Mouse (Mus musculus) stomach, embryonic 15.5 days (tissue): ENCODE measurements around the gene Reep6. TPM values are rescaled to one million over a fixed set of nuclear protein-coding genes. Genes with fewer than 3 reads are reported as not detected.

Experiments
- ATAC-seq: fragments of 200-750 bp; cut with Nextera tagmentation; 2 replicates; pipeline ENCODE4 v1.8.0; 2017; ENCODE audit warnings: low read depth, moderate number of reproducible peaks, moderate TSS enrichment; ENCODE audit not compliant: insufficient read depth, low FRiP score
- H3K27ac ChIP-seq: fragments of 300-500 bp; sonication (generic); 2 replicates; pipeline ENCODE4 v1.5.1; 2015; ENCODE audit warnings: mild to moderate bottlenecking, inconsistent platforms
- H3K27me3 ChIP-seq: fragments of 300-500 bp; sonication (generic); replicated peaks from 2 replicates; pipeline ENCODE4 v1.6.1; 2015; ENCODE audit warnings: inconsistent platforms
- H3K36me3 ChIP-seq: fragments of 300-500 bp; sonication (generic); 2 replicates; pipeline ENCODE4 v1.6.1; 2015; ENCODE audit warnings: inconsistent platforms
- H3K4me1 ChIP-seq: fragments of 300-500 bp; sonication (generic); 2 replicates; pipeline ENCODE4 v1.6.1; 2015; ENCODE audit warnings: inconsistent platforms
- H3K4me2 ChIP-seq: fragments of 300-500 bp; sonication (generic); 2 replicates; pipeline ENCODE4 v1.6.1; 2015; ENCODE audit warnings: mild to moderate bottlenecking, inconsistent platforms
- H3K4me3 ChIP-seq: fragments of 300-500 bp; sonication (generic); replicated peaks from 2 replicates; pipeline ENCODE4 v1.5.1; 2015; ENCODE audit warnings: inconsistent platforms
- H3K9ac ChIP-seq: fragments of 300-500 bp; sonication (generic); 2 replicates; pipeline ENCODE4 v1.6.1; 2015; ENCODE audit warnings: inconsistent platforms
- H3K9me3 ChIP-seq: fragments of 300-500 bp; sonication (generic); 2 replicates; pipeline ENCODE4 v1.6.1; 2016; ENCODE audit warnings: inconsistent platforms
- WGBS: fragments of 180-500 bp; shearing (Covaris S2); methylation state at CpG from one replicate; pipeline ENCODE4 v1.1.7; 2015; 5-methylcytosine and 5-hydroxymethylcytosine counted together
- polyA plus RNA-seq: library from polyadenylated mRNA; unstranded; fragments of >200 nt; fragmentation: Nextera tagmentation; extraction: Ambion mirVana; gene quantifications from 2 replicates; pipeline ENCODE4 v1.2.1, GENCODE M21; 2015

The Reep6 gene
- polyA plus RNA-seq, 1 experiment from 2014 or later: 44.5 TPM

- H3K27ac ChIP-seq: no peak overlapping the region
- H3K9ac ChIP-seq: no peak overlapping the region
- H3K36me3 ChIP-seq: no peaks in the 10 kb centered on the region
- H3K27me3 ChIP-seq: no peaks in the 10 kb centered on the region
- WGBS: 81% methylated on average over 6 of the region's 6 CpGs
- H3K9me3 ChIP-seq: no peaks in the 10 kb centered on the region
- no peak overlapping the region for H3K4me2 ChIP-seq
- H3K4me3 ChIP-seq: no peak overlapping the region
- H3K4me1 ChIP-seq: no peaks in the 10 kb centered on the region
- ATAC-seq: no peak
These were observed 38.6 kb downstream of the Reep6 start for GRCm38 (mm10) chr10:80368392-80368791.

- no peaks in the 10 kb centered on the region for H3K9me3 ChIP-seq
- no peak overlapping the region for H3K27ac ChIP-seq
- ATAC-seq: no peak
- WGBS: 76% methylated on average over 21 of the region's 21 CpGs
- H3K4me1 ChIP-seq: no peaks in the 10 kb centered on the region
- no peak overlapping the region for H3K9ac ChIP-seq
- no peak overlapping the region for H3K4me3 ChIP-seq
- H3K4me2 ChIP-seq: no peak overlapping the region
- no peaks in the 10 kb centered on the region for H3K36me3 ChIP-seq
- H3K27me3 ChIP-seq: no peaks in the 10 kb centered on the region
These were observed 40.4 kb downstream of the Reep6 start for GRCm38 (mm10) chr10:80369995-80370747.

DNA sequence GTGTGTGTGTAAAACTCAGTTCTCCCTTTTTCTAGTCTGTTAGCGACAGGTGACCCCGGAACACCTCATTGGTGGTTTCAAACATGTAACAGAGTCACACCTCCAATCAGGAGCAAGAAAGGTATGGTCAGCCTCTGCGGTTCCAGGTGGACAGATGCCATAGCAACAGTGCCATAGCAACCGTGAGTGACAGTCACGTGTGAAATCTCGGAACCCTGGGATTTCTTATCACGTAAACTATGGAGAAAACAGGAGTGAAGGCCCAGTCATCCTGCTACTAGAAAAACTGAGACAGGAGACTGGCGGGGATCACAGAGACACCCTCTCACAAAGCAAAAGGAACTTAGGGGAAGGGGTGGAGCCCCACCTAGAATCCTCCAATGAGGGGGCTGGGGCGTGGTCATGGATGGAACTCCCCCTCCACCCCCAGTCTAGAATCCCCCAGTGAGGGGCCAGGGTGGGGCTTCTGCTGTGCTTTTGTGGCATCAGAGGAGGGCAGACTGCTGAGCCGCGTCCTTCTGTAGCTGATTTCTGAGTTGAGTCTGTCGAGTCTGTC is 41.7 kb downstream of the Reep6 start:
- H3K36me3 ChIP-seq: no peaks in the 10 kb centered on the region

GRCm38 (mm10) chr10:80371983-80372382 is 42.2 kb downstream of the Reep6 start:
- ATAC-seq: no peak
- Histone ChIP-seq H3K27ac (no peak overlapping the region), H3K27me3 (no peaks in the 10 kb centered on the region), H3K4me3 (no peak overlapping the region), H3K9ac (no peak overlapping the region), H3K4me1 (no peaks in the 10 kb centered on the region), H3K4me2 (peak overlapping the region; percentile 28), H3K9me3 (no peaks in the 10 kb centered on the region), H3K36me3 (no peaks in the 10 kb centered on the region)
- WGBS: 49% methylated on average over 9 of the region's 9 CpGs

More for the DNA sequence above, 41.7 kb downstream of the Reep6 start:
- H3K9me3 ChIP-seq: no peaks in the 10 kb centered on the region
- no peak overlapping the region for H3K27ac ChIP-seq
- 4% methylated on average over 12 of the region's 12 CpGs for WGBS
- peak overlapping the region; percentile 28 for H3K4me2 ChIP-seq
- H3K4me3 ChIP-seq: peak overlapping the region; percentile 17; the same call in 1 of the 2 replicates
- ATAC-seq: peak; percentile 44
- no peak overlapping the region for H3K9ac ChIP-seq
- no peaks in the 10 kb centered on the region for H3K4me1 ChIP-seq
- H3K27me3 ChIP-seq: no peaks in the 10 kb centered on the region

DNA sequence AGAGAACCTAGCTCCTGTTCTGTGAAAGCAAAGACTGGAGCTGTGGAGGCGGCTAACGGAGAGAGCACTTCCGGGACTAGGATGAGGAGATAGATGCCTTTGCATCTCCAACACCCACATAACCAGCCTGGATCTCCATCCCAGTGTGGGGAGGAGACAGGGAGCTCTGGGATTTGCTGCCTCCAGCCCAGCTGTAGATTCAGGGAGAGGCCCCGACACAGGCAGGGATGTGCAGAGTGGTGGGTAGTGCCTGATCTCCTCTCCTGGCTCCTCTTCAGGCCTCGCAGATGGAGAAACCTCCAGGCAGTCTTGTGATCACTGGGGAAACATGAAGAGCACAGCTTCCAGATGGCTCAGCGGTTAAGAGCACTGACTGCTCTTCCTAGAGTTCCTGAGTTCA is 43.0 kb downstream of the Reep6 start:
- Histone ChIP-seq H3K9me3 (no peaks in the 10 kb centered on the region), H3K36me3 (no peaks in the 10 kb centered on the region), H3K27me3 (no peaks in the 10 kb centered on the region), H3K9ac (no peak overlapping the region), H3K27ac (no peak overlapping the region), H3K4me3 (no peak overlapping the region), H3K4me2 (no peak overlapping the region), H3K4me1 (no peaks in the 10 kb centered on the region)
- 82% methylated on average over 6 of the region's 6 CpGs for WGBS
- ATAC-seq: no peak

- no peak overlapping the region for H3K9ac ChIP-seq
- H3K27ac ChIP-seq: no peak overlapping the region
- H3K4me1 ChIP-seq: no peaks in the 10 kb centered on the region
- no peaks in the 10 kb centered on the region for H3K9me3 ChIP-seq
- H3K4me2 ChIP-seq: no peak overlapping the region
- 24% methylated on average over 6 of the region's 6 CpGs for WGBS
- ATAC-seq: no peak
- no peak overlapping the region for H3K4me3 ChIP-seq
- H3K36me3 ChIP-seq: no peaks in the 10 kb centered on the region
- no peaks in the 10 kb centered on the region for H3K27me3 ChIP-seq
These were observed 44.3 kb downstream of the Reep6 start for GRCm38 (mm10) chr10:80374063-80374462.

- Histone ChIP-seq H3K9me3 (no peaks in the 10 kb centered on the region), H3K36me3 (peaks cover 11% of the 10 kb centered on the region), H3K4me3 (no peak overlapping the region), H3K4me1 (no peaks in the 10 kb centered on the region), H3K4me2 (no peak overlapping the region), H3K27ac (no peak overlapping the region), H3K9ac (no peak overlapping the region), H3K27me3 (no peaks in the 10 kb centered on the region)
- 5% methylated on average over 7 of the region's 7 CpGs for WGBS
- ATAC-seq: no peak
These were observed 46.4 kb downstream of the Reep6 start for GRCm38 (mm10) chr10:80376160-80376559.

DNA sequence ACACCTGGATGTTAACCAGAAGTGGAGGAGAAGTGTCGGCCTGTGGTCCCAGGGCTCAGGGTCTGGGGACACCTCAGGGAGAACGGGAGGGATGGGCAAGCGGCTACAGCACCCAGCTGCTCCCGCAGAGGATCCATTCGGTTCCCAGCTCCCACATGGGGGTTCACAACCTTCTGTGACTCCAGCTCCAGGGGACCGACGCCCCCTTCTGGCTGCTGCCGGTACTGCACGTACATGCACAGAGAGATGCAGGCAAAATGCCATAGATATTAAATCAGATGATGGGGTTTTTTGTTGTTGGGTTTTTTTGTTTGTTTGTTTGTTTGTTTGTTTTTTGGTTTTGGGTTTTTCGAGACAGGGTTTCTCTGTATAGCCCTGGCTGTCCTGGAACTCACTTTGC is 48.0 kb downstream of the Reep6 start:
- no peaks in the 10 kb centered on the region for H3K4me1 ChIP-seq
- WGBS: 45% methylated on average over 10 of the region's 10 CpGs
- H3K4me3 ChIP-seq: no peak overlapping the region
- no peak overlapping the region for H3K9ac ChIP-seq
- no peak for ATAC-seq
- no peaks in the 10 kb centered on the region for H3K27me3 ChIP-seq
- H3K27ac ChIP-seq: no peak overlapping the region
- no peak overlapping the region for H3K4me2 ChIP-seq
- peaks cover 26% of the 10 kb centered on the region for H3K36me3 ChIP-seq
- H3K9me3 ChIP-seq: no peaks in the 10 kb centered on the region

GRCm38 (mm10) chr10:80382641-80383365 is 53.0 kb downstream of the Reep6 start:
- Histone ChIP-seq H3K9me3 (no peaks in the 10 kb centered on the region), H3K36me3 (peaks cover 26% of the 10 kb centered on the region), H3K27me3 (no peaks in the 10 kb centered on the region), H3K4me1 (peaks cover 21% of the 10 kb centered on the region), H3K9ac (no peak overlapping the region), H3K4me3 (no peak overlapping the region), H3K27ac (no peak overlapping the region), H3K4me2 (no peak overlapping the region)
- no peak for ATAC-seq
- WGBS: 81% methylated on average over 7 of the region's 7 CpGs

DNA sequence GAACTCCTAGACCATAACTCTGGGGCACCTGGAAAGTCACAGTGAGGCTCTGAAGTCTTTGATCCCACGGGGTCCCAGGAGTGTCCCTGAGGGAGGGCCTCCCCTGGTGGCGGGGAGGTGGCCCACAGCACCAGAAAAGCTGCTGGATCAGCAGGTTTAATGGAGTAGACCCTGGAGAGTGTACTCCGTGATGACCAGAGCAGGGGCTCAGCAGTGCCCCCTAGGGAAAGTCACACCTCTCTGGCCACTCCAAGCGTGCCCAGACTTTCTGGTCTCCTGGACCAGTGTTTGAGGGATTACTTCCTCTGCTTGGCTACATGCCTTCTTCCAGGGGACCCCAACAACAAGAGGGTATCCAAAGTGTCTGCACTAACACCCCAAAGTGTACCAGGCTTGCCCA is 53.7 kb downstream of the Reep6 start:
- Histone ChIP-seq H3K27ac (no peak overlapping the region), H3K4me1 (peaks cover 27% of the 10 kb centered on the region), H3K27me3 (no peaks in the 10 kb centered on the region), H3K9ac (no peak overlapping the region), H3K4me3 (no peak overlapping the region), H3K4me2 (no peak overlapping the region), H3K9me3 (no peaks in the 10 kb centered on the region), H3K36me3 (peaks cover 26% of the 10 kb centered on the region)
- WGBS: 58% methylated on average over 4 of the region's 4 CpGs
- ATAC-seq: no peak

GRCm38 (mm10) chr10:80384115-80384639 is 54.4 kb downstream of the Reep6 start:
- peak overlapping the region; percentile 88 for H3K4me2 ChIP-seq
- ATAC-seq: no peak
- H3K27ac ChIP-seq: no peak overlapping the region
- H3K4me1 ChIP-seq: peaks cover 31% of the 10 kb centered on the region
- no peaks in the 10 kb centered on the region for H3K9me3 ChIP-seq
- H3K4me3 ChIP-seq: no peak overlapping the region
- no peak overlapping the region for H3K9ac ChIP-seq
- no peaks in the 10 kb centered on the region for H3K27me3 ChIP-seq
- H3K36me3 ChIP-seq: peaks cover 26% of the 10 kb centered on the region
- whole genome bisulfite sequencing: 78% methylated on average over 4 of the region's 4 CpGs

GRCm38 (mm10) chr10:80384709-80385108 is 55.0 kb downstream of the Reep6 start:
- Histone ChIP-seq H3K9ac (0 out of 2 replicates have a peak overlapping the region, but pooled peaks have one; percentile 9), H3K4me3 (peak overlapping the region; percentile 87)

More at GRCm38 (mm10) chr10:80384709-80385108, 55.0 kb downstream of the Reep6 start:
- Histone ChIP-seq H3K9me3 (no peaks in the 10 kb centered on the region), H3K27ac (no peak overlapping the region), H3K27me3 (no peaks in the 10 kb centered on the region), H3K4me2 (peak overlapping the region; percentile 88), H3K36me3 (peaks cover 22% of the 10 kb centered on the region), H3K4me1 (peaks cover 31% of the 10 kb centered on the region)
- WGBS: 68% methylated on average over 7 of the region's 7 CpGs
- ATAC-seq: no peak
